Mouse (Mus musculus) olfactory bulb, adult 2 months (tissue): ENCODE results near the gene Bbof1.

ENCODE experiments used
- CTCF ChIP-seq: fragments of 200-500 bp; IDR thresholded peaks from 2 replicates; pipeline ENCODE4 v1.5.1; 2012; ENCODE audit warnings: low read depth, mild to moderate bottlenecking, low read length, moderate library complexity; ENCODE audit not compliant: insufficient read depth
- POLR2A ChIP-seq: fragments of 200-500 bp; IDR thresholded peaks from 2 replicates; pipeline ENCODE4 v1.6.1; 2012; ENCODE audit warnings: mild to moderate bottlenecking, low read depth, low read length, moderate library complexity; ENCODE audit not compliant: insufficient read depth

DNA sequence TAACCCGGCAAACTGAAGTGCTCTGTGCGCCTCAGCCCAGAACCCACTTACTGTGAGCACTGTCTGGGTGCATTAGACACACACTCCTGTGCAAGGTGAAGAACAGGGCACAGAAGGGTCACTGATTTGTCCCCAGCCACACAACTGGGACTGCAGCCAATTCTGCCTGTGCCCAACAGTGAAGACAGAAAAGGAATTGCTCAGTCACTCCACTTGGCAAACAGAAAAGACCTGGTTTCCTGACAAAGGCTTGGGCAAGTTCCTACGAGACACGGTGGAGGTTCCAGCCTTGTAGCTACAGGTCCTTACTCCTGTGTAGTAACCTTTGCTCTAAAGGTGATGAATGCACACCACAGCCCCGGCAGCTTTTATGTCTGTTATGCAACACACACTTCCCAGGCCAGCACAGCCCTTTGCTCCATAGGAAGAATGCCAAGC lies 24.2 kb upstream of the Bbof1 start:
- TF ChIP-seq POLR2A (no peak), CTCF (no peak)
